Mouse (Mus musculus): ENCODE measurements at regions not wholly inside any gene's neighbourhood (a gene's known extent, or its start where the extent isn't known, plus 50 kb on each side); places are given as distances from the start of the nearest gene placed in this dataset.

- DNase-seq (ENCODE audit: low read depth, low spot score): no peak
Observed at GRCm38 (mm10) chr9:112014796-112015195, 220.9 kb downstream of the Arpp21 start.

GRCm38 (mm10) chr9:111994401-111994800 lies 241.3 kb downstream of the Arpp21 start:
- no peak for DNase-seq (ENCODE audit: low read depth, low spot score)

GRCm38 (mm10) chr9:111993844-111994243 lies 241.9 kb downstream of the Arpp21 start:
- DNase-seq (ENCODE audit: low read depth, low spot score): no peak

GRCm38 (mm10) chr9:111990060-111990459 lies 245.7 kb downstream of the Arpp21 start:
- no peak for DNase-seq (ENCODE audit: low read depth, low spot score)

GRCm38 (mm10) chr9:111963405-111964037 lies 272.2 kb downstream of the Arpp21 start:
- DNase-seq (ENCODE audit: low read depth, low spot score): peak; percentile 31

- DNase-seq (ENCODE audit: low read depth, low spot score): peak; percentile 22
Observed at GRCm38 (mm10) chr9:111957799-111958198, 267.7 kb upstream of the Stac start.

- no peak for DNase-seq (ENCODE audit: low read depth, low spot score)
Observed at GRCm38 (mm10) chr9:111939271-111940067, 249.3 kb upstream of the Stac start.

GRCm38 (mm10) chr9:111932455-111932854 lies 242.3 kb upstream of the Stac start:
- DNase-seq (ENCODE audit: low read depth, low spot score): no peak

GRCm38 (mm10) chr9:111918275-111918940 lies 228.3 kb upstream of the Stac start:
- DNase-seq (ENCODE audit: low read depth, low spot score): peak; percentile 72

GRCm38 (mm10) chr9:111916684-111917535 lies 226.8 kb upstream of the Stac start:
- peak; percentile 72 for DNase-seq (ENCODE audit: low read depth, low spot score)

- no peak for DNase-seq (ENCODE audit: low read depth, low spot score)
Observed at GRCm38 (mm10) chr9:111908806-111909205, 218.7 kb upstream of the Stac start.

GRCm38 (mm10) chr9:111900196-111900595 lies 210.0 kb upstream of the Stac start:
- DNase-seq (ENCODE audit: low read depth, low spot score): no peak

- DNase-seq (ENCODE audit: low read depth, low spot score): no peak
Observed at GRCm38 (mm10) chr9:111897626-111898025, 207.5 kb upstream of the Stac start.

GRCm38 (mm10) chr9:111879710-111880109 lies 189.6 kb upstream of the Stac start:
- DNase-seq (ENCODE audit: low read depth, low spot score): no peak

GRCm38 (mm10) chr9:111876846-111877245 lies 186.7 kb upstream of the Stac start:
- DNase-seq (ENCODE audit: low read depth, low spot score): no peak

GRCm38 (mm10) chr9:111870466-111870865 lies 180.3 kb upstream of the Stac start:
- no peak for DNase-seq (ENCODE audit: low read depth, low spot score)

- DNase-seq (ENCODE audit: low read depth, low spot score): no peak
Observed at GRCm38 (mm10) chr9:111869801-111870382, 179.7 kb upstream of the Stac start.

- no peak for DNase-seq (ENCODE audit: low read depth, low spot score)
Observed at GRCm38 (mm10) chr9:111858051-111858450, 167.9 kb upstream of the Stac start.

GRCm38 (mm10) chr9:111854976-111855375 lies 164.8 kb upstream of the Stac start:
- DNase-seq (ENCODE audit: low read depth, low spot score): no peak

- DNase-seq (ENCODE audit: low read depth, low spot score): no peak
Observed at GRCm38 (mm10) chr9:111846366-111846765, 156.2 kb upstream of the Stac start.

- no peak for DNase-seq (ENCODE audit: low read depth, low spot score)
Observed at GRCm38 (mm10) chr9:111841151-111841550, 151.0 kb upstream of the Stac start.

All from embryo, embryonic 11.5 days (tissue).